27 mouse cellular contexts compared by ENCODE assay signal in genomic region chr12:32456796-32457195, GRCm38 (mm10).
"Had no signal": no experiment of that assay in that cellular context is flagged by ENCODE, and none has a peak within 500 bp of the region (broad histone marks: within the 10 kb centered on the region; RNA-seq: fewer than 3 reads in every experiment).

No protein-coding gene starts in this region.

- H3K27me3 ChIP-seq: heart, embryonic 12.5 days; hindbrain, embryonic 12.5 days; intestine, embryonic 15.5 days; kidney, embryonic 15.5 days; limb, embryonic 13.5 days; limb, embryonic 15.5 days; liver, embryonic 12.5 days had no signal

- H3K27ac ChIP-seq: gastrocnemius, adult 2 months; heart, embryonic 10.5 days; hindbrain, embryonic 10.5 days; hindbrain, embryonic 12.5 days; hindbrain, embryonic 14.5 days; intestine, embryonic 15.5 days; kidney, embryonic 15.5 days; kidney, postnatal 0 days; limb, embryonic 13.5 days; limb, embryonic 15.5 days; liver, embryonic 12.5 days had no signal

- H3K4me2 ChIP-seq: heart, embryonic 12.5 days; hindbrain, embryonic 12.5 days; hindbrain, embryonic 14.5 days; intestine, embryonic 15.5 days; kidney, embryonic 15.5 days; limb, embryonic 13.5 days; limb, embryonic 15.5 days; liver, embryonic 12.5 days had no signal

- H3K4me1 ChIP-seq: heart, embryonic 10.5 days; heart, embryonic 12.5 days; hindbrain, embryonic 10.5 days; hindbrain, embryonic 12.5 days; intestine, embryonic 15.5 days; kidney, embryonic 15.5 days; limb, embryonic 13.5 days; limb, embryonic 15.5 days; liver, embryonic 12.5 days had no signal

- ATAC-seq: hindbrain, embryonic 16.5 days; inflammation-experienced regulatory T-cells, adult 6 months; intestine, embryonic 15.5 days; intestine, postnatal 0 days; liver, embryonic 12.5 days had no signal

- DNase-seq: gastrocnemius, adult 2 months; gastrocnemius, postnatal 10 days; gastrocnemius, postnatal 25 days; heart, adult 18-20 months; heart, postnatal 10 days; heart, postnatal 4 days; kidney, adult 18-20 months; kidney, adult 8-10 months; kidney, postnatal 14 days; kidney, postnatal 36 days; layer of hippocampus, adult 9-11 months; layer of hippocampus, postnatal 36 days; left cerebral cortex, postnatal 4 days had no signal

- H3K9ac ChIP-seq: heart, embryonic 12.5 days; hindbrain, embryonic 12.5 days; hindbrain, embryonic 14.5 days; intestine, embryonic 15.5 days; kidney, embryonic 15.5 days; limb, embryonic 13.5 days; limb, embryonic 15.5 days; liver, embryonic 12.5 days had no signal

- H3K36me3 ChIP-seq: heart, embryonic 10.5 days; heart, embryonic 12.5 days; hindbrain, embryonic 10.5 days; hindbrain, embryonic 12.5 days; intestine, embryonic 15.5 days; kidney, embryonic 15.5 days; limb, embryonic 13.5 days; limb, embryonic 15.5 days; liver, embryonic 12.5 days had no signal

- H3K9me3 ChIP-seq: heart, embryonic 10.5 days; heart, embryonic 12.5 days; hindbrain, embryonic 10.5 days; hindbrain, embryonic 12.5 days; intestine, embryonic 15.5 days; kidney, embryonic 15.5 days; limb, embryonic 13.5 days; limb, embryonic 15.5 days; liver, embryonic 12.5 days had no signal

- H3K4me3 ChIP-seq: gastrocnemius, adult 2 months; heart, embryonic 10.5 days; heart, embryonic 12.5 days; hindbrain, embryonic 10.5 days; hindbrain, embryonic 12.5 days; intestine, embryonic 15.5 days; kidney, embryonic 15.5 days; limb, embryonic 13.5 days; limb, embryonic 15.5 days; liver, embryonic 12.5 days had no signal
